In genomic region chr5:113119861-113120465, GRCm38 (mm10) we compare ENCODE assay signal across 9 mouse cellular contexts. TPM values are rescaled to one million over a fixed set of nuclear protein-coding genes. Genes with fewer than 3 reads are reported as not detected.
A peak's percentile ranks its signal among the peaks of the same experiment; 100 is the strongest.
DNase-seq lines count a peak whose midpoint lies in the region; ATAC-seq and TF ChIP-seq lines count a peak whose summit lies in the region.
"Had no signal": no experiment of that assay in that cellular context is flagged by ENCODE, and none has a peak within 500 bp of the region (broad histone marks: within the 10 kb centered on the region; RNA-seq: fewer than 3 reads in every experiment).

No protein-coding gene starts in this region.

- 44% methylated on average over 13 of the region's 13 CpGs for WGBS in stomach, embryonic 15.5 days
- WGBS in stomach, postnatal 0 days: 54% methylated on average over 13 of the region's 13 CpGs
- WGBS in limb, embryonic 15.5 days: 28% methylated on average over 13 of the region's 13 CpGs

- TF ChIP-seq EP300 in stomach, postnatal 0 days (optimal IDR thresholded peaks at IDR 0.05): no peak

- no peaks in the 10 kb centered on the region for H3K9me3 ChIP-seq in stomach, embryonic 15.5 days
- H3K9me3 ChIP-seq in stomach, postnatal 0 days (ENCODE audit: control insufficient read depth, low read length): no peaks in the 10 kb centered on the region
- H3K9me3 ChIP-seq in limb, embryonic 15.5 days: no peaks in the 10 kb centered on the region

- ATAC-seq in stomach, embryonic 15.5 days (ENCODE audit: insufficient read depth, low FRiP score, low read depth): no peak
- ATAC-seq in stomach, postnatal 0 days (ENCODE audit: low FRiP score, low TSS enrichment): no peak
- ATAC-seq in limb, embryonic 15.5 days (ENCODE audit: insufficient number of reproducible peaks, low FRiP score, low TSS enrichment, low read depth): no peak

- no peak overlapping the region for H3K9ac ChIP-seq in stomach, embryonic 15.5 days
- no peak overlapping the region for H3K9ac ChIP-seq in stomach, postnatal 0 days (ENCODE audit: low read length)
- H3K9ac ChIP-seq in limb, embryonic 15.5 days: no peak overlapping the region

- peak overlapping the region; percentile 43; the same call in 1 of the 2 replicates for H3K27ac ChIP-seq in gastrocnemius, adult 2 months
- peak overlapping the region; percentile 10; the same call in 1 of the 2 replicates for H3K27ac ChIP-seq in stomach, embryonic 15.5 days
- no peak overlapping the region for H3K27ac ChIP-seq in stomach, postnatal 0 days (replicated peaks)
- peak overlapping the region; percentile 61; the same call in 1 of the 2 replicates for H3K27ac ChIP-seq in limb, embryonic 15.5 days

- no peak overlapping the region for H3K4me2 ChIP-seq in stomach, embryonic 15.5 days
- no peak overlapping the region for H3K4me2 ChIP-seq in stomach, postnatal 0 days (replicated peaks; ENCODE audit: low read depth)
- H3K4me2 ChIP-seq in limb, embryonic 15.5 days: no peak overlapping the region

- no peak for DNase-seq in gastrocnemius, adult 2 months
- DNase-seq in gastrocnemius, postnatal 4 days (ENCODE audit: low spot score in 2 of 2): no peak
- no peak for DNase-seq in stomach, postnatal 0 days (ENCODE audit: low spot score)
- DNase-seq in telencephalon, adult 2 months (ENCODE audit: low read depth, low spot score): peak; percentile 90
- DNase-seq in adrenal gland, postnatal 36 days: no peak
- DNase-seq in thymus, postnatal 10 days (ENCODE audit: low spot score in 2 of 2): no peak

- no peak overlapping the region for H3K4me3 ChIP-seq in gastrocnemius, adult 2 months
- H3K4me3 ChIP-seq in stomach, embryonic 15.5 days (replicated peaks): no peak overlapping the region
- no peak overlapping the region for H3K4me3 ChIP-seq in stomach, postnatal 0 days (ENCODE audit: low read depth, low read length)
- no peak overlapping the region for H3K4me3 ChIP-seq in limb, embryonic 15.5 days

- no peak for TF ChIP-seq CTCF in gastrocnemius, adult 2 months (IDR thresholded peaks at IDR 0.05)
- TF ChIP-seq CTCF in stomach, postnatal 0 days (IDR thresholded peaks at IDR 0.05; ENCODE audit: low read depth): no peak

- intact Hi-C loops in gastrocnemius, adult 2 months (cut with DNase I): no loop called here

- no peaks in the 10 kb centered on the region for H3K27me3 ChIP-seq in stomach, embryonic 15.5 days (replicated peaks)
- no peaks in the 10 kb centered on the region for H3K27me3 ChIP-seq in stomach, postnatal 0 days (ENCODE audit: control insufficient read depth, insufficient read depth, low read length)
- H3K27me3 ChIP-seq in limb, embryonic 15.5 days: no peaks in the 10 kb centered on the region

- H3K4me1 ChIP-seq in stomach, embryonic 15.5 days: peaks cover 41% of the 10 kb centered on the region
- peaks cover 13% of the 10 kb centered on the region for H3K4me1 ChIP-seq in stomach, postnatal 0 days (replicated peaks; ENCODE audit: control insufficient read depth, insufficient read depth)
- H3K4me1 ChIP-seq in limb, embryonic 15.5 days: peaks cover 54% of the 10 kb centered on the region

- no peaks in the 10 kb centered on the region for H3K36me3 ChIP-seq in stomach, embryonic 15.5 days
- no peaks in the 10 kb centered on the region for H3K36me3 ChIP-seq in stomach, postnatal 0 days (ENCODE audit: control insufficient read depth, insufficient read depth, low read length)
- no peaks in the 10 kb centered on the region for H3K36me3 ChIP-seq in limb, embryonic 15.5 days

RNA-seq across cellular contexts. Expression of gene Crybb3, which starts 38.6 kb away (rescaled TPM):
- total RNA-seq in gastrocnemius, adult 2 months (2021): 1 to 10 TPM in 1 of 2 experiments, under 1 TPM in 1; 0.79 to 1.0 TPM
- 1 to 10 TPM; 1.8 to 2.0 TPM for total RNA-seq in gastrocnemius, postnatal 4 days (2021)
- polyA plus RNA-seq in stomach, embryonic 15.5 days (2015; fragmentation: Nextera tagmentation; extraction: Ambion mirVana): 1.1 and 1.2 TPM in 2 replicates
- polyA plus RNA-seq in stomach, postnatal 0 days (2015; fragmentation: Nextera tagmentation; extraction: Ambion mirVana): 0.52 and 0.64 TPM in 2 replicates
- polyA plus RNA-seq in limb, embryonic 15.5 days (2015; fragmentation: Nextera tagmentation; extraction: Ambion mirVana): 1.0 and 1.8 TPM in 2 replicates
- total RNA-seq in adrenal gland, postnatal 36 days (2021): 1 to 10 TPM in 1 of 2 experiments, not detected in 1; 1.9 TPM

RNA-seq across cellular contexts. Expression of gene Crybb2, which starts 50.0 kb away (rescaled TPM):
- not detected for total RNA-seq in gastrocnemius, adult 2 months (2021)
- not detected for total RNA-seq in gastrocnemius, postnatal 4 days (2021)
- not detected in 2 replicates for polyA plus RNA-seq in stomach, embryonic 15.5 days (2015; fragmentation: Nextera tagmentation; extraction: Ambion mirVana)
- polyA plus RNA-seq in stomach, postnatal 0 days (2015; fragmentation: Nextera tagmentation; extraction: Ambion mirVana): not detected in 2 replicates
- not detected in 2 replicates for polyA plus RNA-seq in limb, embryonic 15.5 days (2015; fragmentation: Nextera tagmentation; extraction: Ambion mirVana)
- not detected for total RNA-seq in adrenal gland, postnatal 36 days (2021)
- polyA plus RNA-seq: lung, embryonic 16.5 days had no signal
